Mouse (Mus musculus) yolk sac, embryonic 10.5 days (tissue): ENCODE results near the gene Ppp1r13b.

Experiments
- DNase-seq: peaks from one replicate; pipeline ENCODE4 v3.0.0-alpha.2; 2017; ENCODE audit warnings: low spot score

Gene Ppp1r13b

DNA sequence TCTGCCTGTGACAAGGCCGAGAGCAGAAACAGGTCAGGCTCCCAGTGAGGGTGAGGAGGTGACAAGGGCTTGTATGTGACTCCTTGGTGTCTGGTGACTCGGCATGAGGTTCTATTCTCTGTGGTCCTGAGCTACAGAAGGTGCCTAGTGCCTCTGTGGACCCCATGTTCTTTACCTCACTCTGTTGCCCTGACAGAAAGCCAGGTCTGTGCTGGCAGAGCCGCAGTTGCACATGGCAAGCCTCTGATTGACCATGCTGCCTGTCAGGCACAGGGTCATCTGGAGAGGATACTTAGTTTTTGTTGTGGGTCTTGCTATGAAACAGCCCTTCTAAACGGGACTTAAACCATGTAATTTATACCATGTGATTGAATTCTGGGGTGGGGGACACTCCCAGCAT, 86.0 kb downstream of the Ppp1r13b start:
- no peak for DNase-seq

DNA sequence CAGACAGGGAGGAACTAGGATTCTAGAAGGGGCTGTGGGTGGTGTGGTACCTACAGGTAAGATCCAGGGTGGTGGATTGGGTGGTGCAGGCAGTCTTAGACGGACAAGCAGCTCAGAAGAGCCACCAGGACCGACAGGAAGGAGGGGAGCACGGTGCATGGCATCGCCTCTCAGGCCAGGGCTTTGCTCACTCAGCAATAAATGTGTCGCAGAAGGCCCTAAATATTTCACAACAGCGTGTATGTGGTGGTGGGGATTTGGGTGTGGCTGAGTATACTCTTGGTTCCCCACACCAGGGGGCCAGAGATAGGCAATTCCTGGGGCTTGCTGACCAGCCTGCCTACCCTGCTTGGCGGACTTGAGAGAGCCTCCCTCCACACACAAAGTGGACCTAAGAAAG, 87.2 kb downstream of the Ppp1r13b start:
- DNase-seq = no peak

DNA sequence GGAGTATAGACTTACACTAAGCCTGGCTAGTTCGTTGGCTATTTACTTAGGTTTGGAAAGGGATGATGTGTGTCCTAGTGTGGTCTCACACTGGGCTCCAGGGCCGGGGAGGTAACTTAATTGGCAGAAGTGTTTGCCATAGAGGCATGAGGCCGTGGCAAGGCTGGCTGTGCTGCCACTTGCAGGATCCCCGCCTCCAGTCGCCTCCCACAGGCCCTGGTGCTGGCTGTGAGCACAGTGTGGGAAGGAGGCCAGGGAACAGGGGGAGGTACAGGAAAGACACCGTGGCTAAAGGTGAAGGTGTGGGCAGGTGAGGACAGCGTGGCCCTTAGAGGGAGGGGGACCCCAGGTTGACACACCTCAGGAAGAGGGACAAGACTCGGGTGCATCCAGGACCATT, 88.0 kb downstream of the Ppp1r13b start:
- no peak for DNase-seq

DNA sequence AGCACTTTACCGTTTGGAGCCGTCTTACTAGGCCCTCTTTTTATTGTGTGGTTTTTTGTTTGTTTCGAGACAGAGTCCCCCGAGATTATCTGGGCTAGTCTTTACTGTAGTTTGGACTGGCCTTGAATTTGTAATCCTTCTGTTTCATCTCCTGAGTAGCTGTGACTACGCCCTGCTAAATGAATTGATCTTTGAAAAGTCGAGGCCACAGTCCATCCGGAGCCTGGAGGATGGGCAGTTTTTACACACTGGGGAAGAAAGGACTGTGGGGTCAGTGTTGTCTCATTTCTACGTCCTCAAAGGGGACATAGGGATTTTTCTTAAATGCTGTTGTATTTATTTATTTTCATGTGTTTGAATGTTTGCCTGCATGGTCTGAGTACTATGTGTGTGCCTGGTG, 89.9 kb downstream of the Ppp1r13b start:
- DNase-seq = no peak

DNA sequence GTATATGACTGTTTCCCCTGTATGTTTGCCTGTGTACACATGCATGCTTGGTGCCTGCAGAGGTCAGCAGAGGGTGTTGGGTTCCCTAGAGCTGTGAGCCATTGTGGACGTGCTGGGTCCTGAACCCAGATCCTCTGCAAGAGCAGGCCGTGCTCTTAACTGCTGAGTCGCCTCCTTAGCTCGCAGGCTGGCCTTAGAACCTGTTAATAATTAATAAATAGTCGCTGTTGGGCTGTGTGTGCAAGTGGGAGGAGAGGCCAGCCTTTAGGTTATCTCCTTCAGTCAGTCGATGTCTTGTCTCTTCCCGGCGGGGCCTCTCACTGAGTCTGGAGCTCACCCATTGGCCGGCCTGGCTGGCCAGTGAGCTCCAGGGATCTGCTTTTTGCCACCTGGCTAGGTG, 90.9 kb downstream of the Ppp1r13b start:
- peak; percentile 86 for DNase-seq

DNA sequence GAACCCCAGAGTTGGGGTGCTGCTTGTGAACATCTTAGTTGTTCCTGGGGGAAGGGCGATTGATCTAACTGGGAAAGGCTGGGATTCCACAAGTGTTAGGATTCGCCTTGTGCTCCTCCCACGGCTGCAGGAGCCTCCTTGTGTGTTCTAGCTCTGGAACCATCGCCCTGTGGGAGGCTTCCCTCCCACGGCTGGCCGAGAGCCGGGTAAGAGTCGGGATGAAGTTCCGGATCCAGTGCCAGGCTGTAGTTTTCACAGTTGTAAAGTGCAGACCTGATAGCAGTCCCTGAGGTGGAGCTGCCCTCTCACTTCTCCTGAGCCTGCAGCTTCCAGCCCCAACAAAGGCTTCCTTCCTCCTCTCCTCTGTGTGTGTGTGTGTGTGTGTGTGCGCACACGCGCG, 91.4 kb downstream of the Ppp1r13b start:
- no peak for DNase-seq

DNA sequence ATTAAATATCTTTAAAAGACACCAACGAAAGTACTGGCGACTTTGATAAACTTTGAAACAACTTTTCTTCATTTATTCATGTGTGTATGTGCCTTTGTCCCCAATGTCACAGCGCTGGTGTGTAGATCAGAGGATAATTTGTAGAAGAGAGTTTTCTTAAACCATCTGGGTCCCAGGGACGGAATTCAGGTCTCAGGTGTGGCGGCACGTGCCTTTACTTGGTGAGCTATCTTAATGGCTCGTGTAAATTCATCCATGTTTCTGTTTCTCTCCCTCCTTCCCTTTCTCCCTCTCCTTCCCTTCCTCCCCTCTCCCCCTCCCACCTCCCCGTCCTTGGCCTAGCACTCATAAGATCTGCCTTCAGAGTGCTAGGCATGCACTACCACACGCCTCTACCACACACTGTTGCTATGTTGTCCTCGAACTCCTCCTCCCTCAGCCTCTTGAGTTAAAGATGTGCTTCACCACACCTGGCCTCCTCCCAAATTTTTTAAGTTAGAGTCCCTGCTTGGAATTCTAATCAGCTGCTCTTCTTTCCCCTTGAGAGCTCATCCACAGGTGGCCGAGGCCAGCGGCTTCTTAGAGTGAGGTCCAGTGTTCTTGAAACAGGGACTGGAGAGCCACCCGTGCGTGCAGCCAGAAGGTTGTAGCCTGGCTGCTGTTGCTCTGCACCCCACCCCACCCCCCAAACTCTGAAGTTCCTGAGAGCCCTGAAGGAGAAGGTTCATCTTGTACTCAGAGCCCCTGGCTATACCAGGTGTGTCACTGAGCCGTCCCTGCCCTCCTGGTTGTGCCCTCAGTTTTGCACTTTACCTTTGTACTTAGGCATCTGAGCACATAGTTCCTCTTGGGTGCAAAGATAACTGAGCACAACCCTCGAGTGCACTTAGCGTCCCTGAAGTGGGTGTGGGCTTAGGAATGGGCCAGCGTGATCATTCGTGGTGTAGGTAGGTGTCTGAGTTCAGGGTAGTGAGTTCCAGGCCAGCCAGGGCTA, 92.8 kb downstream of the Ppp1r13b start:
- DNase-seq = peak; percentile 46

DNA sequence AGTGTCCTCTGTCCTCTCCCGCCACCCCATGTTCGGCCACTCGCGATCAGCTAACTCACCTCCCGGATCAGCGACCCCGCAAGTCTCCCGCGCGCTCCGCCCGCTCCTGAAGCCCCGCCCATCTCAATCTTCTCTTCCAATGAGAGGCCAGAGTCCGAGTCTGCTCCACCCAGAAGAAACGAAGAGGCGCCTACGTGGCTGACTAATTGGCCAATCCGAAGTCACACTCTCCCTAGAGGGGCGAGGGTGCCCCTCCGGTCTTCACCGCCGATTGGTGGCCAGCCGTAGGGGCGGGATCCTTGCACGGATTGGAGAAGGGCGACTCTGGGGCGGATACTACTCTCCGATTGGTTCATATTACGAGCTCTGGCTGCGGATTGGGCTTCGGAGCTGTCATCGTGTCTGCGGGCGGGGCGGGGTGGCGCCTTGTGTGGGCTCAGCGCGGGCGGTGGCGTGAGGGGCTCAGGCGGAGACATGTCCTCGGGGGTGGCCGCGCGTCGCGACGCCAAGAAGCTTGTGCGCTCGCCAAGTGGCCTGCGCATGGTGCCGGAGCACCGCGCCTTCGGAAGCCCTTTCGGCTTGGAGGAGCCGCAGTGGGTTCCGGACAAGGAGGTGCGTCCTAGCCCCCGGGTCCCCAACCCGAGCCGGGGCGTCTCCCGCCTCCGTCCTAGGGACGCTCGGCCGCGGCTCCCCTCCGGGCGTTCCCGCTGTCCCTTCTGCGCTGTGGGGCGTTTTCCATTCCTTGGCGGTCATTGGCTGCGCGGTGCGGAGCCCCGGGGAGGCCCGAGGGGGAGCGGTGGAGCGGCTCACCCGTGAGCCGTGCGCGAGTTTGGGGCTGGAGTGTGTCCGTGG, 93.9 kb downstream of the Ppp1r13b start, which contains the start of the genes Xrcc3 and Zfyve21:
Gene Xrcc3 (minus strand): TSS at position 108 of the 852 bp plus-strand sequence.
Gene Zfyve21 (plus strand): TSS at position 405 of the 852 bp plus-strand sequence.
- DNase-seq = peak; percentile 99

DNA sequence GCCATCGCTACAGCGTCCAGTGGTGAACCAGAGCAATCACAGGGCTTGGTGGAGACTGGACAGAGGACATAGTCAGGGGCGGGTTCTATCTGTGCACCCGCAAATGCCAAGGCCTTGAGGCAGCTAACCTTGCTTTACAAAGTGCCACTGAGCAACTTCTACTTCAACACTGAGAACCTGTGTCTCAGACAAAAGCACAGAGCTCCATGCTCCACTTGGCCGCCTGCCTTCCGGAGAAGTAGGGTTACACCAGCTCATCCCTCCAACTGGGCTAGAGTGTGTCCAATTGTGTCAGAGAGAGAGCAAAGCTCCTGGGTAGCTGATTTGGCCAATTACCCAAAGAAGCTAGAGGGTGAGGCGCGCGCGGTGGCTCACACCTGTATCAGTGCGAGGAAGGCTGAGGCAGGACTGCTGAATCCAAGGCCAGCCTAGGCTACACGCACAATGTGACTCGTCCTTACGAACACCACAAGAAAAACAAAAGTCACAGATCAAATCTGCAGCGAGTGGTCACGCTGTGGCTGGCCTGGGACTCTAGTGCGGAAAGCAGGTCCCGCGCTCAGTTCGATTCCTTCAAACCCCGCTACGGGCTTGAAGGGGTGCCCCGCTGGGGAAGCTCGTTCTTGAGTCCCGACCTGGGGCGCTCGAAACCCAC, 94.7 kb downstream of the Ppp1r13b start:
- no peak for DNase-seq

DNA sequence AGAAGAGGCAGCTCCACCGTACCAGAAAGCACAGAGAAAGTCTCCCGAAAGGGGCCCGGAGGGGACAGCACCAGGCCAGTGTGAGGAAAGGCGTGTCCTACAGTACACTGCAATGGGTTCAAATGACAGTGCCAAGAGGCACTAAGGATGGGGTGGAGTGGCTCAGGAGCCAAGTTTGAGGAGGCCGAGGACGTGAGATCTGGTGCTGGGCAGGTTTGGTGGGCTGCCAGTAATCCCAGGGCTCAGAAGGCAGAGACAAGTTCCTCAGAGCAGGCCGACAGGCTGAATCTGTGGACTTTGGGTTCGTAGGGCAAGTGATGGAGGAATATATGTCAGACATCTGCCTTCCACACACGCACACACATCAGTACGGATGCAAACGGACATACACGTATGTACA, 95.3 kb downstream of the Ppp1r13b start:
- DNase-seq = no peak

DNA sequence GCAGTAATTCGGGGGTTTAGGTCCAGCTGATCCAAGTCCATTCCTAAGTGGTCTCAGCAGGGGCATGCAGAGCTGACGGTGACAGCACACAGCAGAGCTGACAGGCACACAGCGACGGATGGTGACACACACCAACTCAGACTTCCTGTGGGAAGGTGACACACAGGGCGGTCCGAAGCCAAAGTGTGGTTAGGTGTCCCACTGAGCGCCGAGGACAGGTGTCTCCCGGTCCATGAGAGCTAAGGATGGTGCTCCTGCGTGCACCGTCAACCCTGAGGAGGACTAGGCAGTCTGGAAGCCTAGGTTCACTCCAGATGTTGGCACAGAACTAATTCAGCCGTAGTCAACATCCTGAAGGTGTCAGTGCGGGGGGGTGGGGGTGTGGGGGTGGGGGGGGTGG, 95.8 kb downstream of the Ppp1r13b start:
- DNase-seq = no peak

DNA sequence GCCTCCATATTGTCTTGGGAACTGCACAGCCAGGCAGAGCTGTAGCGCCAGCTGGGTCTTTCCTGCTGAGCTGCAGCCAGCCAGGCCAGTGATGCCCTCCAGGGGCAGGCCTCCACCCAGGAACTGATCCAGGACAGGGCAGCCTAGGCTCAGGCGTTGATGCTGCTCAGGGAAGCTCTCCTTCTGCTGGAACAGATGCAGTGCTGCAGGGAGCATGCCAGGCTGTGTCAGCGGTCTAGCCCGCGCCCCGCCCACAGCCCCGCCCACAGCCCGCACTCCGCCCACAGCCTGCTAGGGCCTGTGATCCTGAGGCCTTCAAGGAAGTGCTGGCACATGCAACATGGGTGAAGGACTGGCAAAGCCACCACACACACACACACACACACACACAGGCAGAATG, 98.1 kb downstream of the Ppp1r13b start:
- DNase-seq = peak; percentile 86

DNA sequence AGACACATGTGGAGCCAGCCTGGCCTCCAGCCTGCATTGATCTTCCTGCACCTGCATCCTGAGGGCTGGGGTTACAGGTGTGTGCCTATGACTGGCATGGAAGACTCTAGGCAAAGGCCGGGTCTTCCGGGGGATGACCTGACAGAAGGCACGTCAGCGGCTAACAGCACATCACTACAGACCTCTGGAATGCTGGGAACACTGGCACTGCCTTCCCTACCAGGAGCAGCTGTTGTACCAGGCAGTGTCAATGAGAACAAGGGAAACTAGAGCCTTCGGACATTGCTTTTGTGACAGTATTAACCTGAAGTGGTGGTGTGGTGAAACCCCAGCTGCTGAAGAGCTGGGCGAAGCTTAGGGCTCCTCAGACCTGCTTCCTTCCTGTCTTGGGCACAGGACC, 99.1 kb downstream of the Ppp1r13b start:
- no peak for DNase-seq

DNA sequence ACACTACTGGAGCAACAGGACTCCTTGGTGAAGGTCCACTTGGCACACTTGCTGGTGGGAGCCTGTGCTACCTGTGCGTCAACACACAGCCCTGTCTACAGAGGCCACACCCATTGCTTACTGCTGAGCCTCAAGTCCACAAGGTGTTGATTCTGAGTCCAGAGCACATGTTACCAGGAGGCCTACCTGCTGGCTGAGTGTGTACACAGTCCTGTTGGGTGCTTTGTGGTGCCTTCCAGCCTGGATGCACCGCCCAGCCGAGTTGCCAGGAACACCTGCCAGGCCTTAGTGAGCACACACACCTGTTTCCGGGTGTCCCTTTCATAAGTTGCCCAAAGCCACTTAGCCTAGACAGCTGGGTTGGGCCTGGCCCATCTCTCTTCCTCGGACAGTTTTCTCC, 104.4 kb downstream of the Ppp1r13b start:
- DNase-seq = no peak

DNA sequence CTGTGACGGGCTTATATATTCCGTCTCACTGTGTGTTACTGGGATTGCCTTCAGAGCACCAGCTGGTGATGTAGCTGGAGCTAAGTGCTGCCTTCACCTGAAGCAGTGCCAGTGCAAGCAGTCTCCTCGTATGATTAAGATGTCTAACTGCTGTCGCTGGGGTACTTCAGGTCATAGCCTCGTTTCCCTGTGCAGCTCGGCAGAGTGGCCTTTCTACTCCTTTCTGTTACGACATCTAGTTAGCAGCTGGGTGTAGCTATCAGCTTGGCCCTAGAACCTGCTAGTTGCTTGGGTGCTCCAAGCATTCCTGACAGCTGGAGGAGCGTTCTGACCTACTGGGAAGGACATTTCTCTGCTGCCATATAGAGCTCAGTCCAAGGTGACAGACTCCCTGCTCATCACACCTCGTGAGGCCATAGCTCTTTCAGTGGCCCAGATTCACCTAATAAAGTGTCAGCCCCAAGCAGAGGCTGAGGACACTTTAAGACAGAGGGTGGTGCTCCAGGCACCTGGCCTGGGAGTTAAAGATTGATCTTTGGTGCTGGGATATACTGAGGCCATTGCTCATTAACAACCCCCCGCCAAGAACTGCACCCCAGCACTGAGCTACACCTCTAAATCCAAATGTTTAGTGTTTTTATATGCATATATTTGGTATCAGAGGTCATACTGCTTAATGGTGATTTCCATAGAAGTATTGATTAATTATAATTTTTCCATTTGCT, 107.3 kb downstream of the Ppp1r13b start:
- peak; percentile 74 for DNase-seq

DNA sequence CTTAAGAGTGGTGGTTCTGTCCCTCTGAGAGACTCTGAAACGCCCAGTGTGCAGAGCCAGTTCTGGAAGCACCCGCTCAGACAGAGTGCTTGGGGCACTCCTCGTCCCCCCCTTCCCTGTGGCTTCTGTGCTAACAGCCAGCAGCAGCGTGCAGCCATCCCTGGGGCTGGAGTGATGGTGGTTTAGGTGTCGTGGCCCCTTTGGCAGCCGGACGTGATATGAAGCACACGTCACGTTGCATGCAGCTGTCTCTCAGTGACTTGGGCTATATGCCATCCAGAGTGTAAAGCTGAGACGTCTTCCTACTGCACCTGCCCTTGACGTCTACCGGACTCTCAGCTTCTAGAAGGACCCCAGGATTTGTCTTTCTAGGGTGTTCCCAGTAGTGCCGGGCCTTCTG, 109.4 kb downstream of the Ppp1r13b start:
- no peak for DNase-seq

DNA sequence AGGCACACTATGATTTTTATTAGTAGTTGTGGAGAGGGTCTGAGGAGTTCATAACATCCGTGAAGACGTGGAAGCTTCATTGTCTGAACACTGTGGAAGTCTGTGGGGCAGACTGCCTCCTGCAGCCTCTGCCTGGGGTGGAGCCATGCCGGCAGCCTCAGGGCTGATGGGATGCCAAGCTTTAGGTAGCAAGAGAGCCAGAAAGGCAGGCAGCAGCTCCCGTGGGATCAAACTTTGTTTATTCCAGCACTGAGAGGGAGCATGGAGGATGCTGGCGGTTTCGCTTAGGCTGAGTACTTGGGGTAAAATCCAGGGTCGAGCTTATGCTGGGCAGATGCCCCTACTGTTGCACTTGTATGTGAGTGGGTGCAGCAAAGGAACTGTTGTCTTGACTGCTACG, 110.7 kb downstream of the Ppp1r13b start:
- no peak for DNase-seq

DNA sequence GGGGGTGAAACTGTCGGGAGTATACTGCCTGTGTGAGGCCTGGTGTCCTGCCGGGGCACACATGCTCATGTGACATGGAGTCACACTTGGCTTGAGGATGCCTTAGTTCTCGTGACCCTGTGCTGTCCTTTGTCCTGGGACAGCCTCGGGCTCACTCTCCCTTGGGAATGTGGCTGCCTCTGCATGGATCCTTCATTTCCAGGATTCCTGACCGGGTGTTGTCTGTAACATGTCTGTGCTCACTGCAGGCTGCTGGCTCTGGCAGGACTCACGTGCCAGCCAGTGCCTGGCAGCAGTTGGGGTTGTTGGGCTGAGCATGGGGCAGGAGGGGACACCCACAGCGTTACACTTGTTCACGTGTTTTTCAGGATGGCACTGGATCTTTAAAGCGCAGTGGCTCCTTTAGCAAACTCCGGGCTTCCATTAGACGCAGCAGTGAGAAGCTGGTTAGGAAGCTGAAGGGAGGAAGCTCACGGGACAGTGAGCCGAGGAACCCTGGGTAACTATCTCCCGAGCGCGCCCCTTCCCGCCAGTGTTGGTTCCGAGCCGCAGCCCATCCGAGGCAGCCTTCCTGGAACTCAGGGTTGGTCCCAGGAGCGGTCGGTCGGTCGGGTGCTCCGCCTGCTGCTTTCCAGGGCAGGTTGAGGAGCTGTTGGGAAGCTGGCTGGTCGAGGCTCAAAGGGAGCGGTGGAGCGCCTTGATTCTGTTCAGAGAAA, 112.6 kb downstream of the Ppp1r13b start:
- DNase-seq = no peak

DNA sequence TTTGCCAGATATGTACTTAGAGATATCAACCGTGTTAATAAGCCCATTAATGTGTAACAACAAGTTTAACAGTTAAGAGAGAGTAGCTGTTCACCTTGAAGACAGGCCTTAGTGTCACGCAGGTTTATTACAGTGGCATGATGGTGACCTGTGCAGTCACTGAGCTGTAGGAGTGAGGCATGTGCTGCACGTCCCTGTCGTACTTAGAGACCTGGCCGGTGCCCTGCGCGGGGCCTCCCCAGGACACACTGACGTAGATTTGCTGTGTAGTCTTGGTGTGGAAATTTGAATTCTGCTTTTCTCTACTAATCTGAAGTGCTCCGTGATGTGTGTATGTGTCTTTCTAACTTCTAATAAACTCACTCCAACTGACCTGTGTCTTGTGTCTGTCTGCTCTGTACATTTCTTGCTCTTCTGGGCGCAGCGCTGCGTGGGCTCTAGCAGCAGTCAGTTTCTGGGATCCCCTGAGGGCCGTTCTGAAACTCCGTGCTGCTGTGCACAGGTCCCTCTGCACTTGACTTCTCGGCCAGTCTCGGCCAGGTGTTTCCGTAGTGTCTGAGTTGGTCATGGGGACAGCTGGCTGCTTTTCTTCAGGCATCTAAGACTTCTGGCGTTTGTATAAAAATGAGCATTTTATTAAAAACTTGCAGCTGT, 113.3 kb downstream of the Ppp1r13b start:
- DNase-seq = no peak

DNA sequence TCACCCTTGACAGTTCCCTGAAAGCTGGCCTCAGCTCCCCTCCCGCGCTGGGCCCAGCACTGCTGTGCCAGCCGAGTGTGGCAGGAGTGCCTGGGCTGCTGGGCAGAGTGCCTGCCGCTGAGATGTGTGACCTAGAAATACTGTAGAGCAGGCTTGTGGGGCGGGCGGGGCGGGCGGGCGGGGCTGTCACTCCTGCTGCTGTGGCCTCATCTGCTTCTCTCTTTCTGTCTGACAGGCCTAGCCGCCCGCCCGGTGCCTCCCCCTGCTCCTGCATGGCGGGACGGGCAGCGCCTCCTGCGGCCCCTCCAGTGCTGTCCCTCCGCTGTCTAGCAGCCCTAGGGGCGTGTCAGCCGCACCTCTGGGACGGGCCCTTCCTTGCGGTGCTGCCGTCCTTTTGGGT, 113.8 kb downstream of the Ppp1r13b start:
- no peak for DNase-seq
